Mouse (Mus musculus) spleen, postnatal 14 days (tissue): ENCODE data around the gene Gtf2a2.
"Not testable (repeated sequence)": the region's sequence is repeated elsewhere in the genome, so short reads cannot be mapped to it uniquely, and the experiment has no call there.

ENCODE experiments used
- DNase-seq, 2 experiments: peaks; one replicate each; pipeline ENCODE4 v3.0.0; 2021 to 2022; ENCODE audit warnings: low spot score in 2 of 2

The Gtf2a2 gene

DNA sequence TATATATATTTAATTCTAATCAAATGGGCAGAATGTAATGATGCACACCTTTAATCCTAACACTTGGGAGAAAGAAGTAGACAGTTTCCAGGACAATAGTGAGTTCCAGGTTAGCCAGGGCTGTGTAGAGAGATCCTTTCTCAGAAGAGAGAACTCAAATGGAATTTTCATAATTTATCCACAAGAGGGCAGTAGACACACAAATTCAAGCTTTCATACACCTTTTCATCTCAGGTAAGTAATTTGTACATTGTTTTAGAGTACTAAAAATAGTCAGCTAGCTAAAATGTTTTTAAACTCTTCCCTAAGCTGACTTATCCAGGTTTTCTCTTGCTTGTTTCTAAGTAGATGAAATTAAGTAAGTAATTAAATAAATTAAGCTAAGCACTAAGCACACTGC lies 6.5 kb downstream of the Gtf2a2 start:
- no peak for DNase-seq

DNA sequence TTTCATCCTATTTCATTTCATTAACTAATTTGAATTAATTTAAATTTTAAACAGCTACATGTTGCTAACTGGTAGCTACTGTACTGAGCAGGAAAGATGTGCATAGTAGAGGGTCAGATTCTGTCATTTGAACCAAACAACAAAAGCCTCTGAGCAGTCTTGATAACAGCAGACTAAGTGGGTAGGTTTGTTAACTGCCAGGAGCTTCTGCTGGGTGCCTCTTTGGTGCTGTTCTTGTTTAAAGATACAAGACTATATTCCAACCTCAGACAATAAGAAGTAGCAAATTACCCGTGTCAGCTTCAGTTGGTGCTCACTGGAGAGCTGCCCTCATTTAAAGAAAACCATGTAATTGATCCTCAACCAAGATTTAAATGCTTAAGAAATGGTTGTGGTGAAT lies 9.3 kb downstream of the Gtf2a2 start:
- DNase-seq: no peak

DNA sequence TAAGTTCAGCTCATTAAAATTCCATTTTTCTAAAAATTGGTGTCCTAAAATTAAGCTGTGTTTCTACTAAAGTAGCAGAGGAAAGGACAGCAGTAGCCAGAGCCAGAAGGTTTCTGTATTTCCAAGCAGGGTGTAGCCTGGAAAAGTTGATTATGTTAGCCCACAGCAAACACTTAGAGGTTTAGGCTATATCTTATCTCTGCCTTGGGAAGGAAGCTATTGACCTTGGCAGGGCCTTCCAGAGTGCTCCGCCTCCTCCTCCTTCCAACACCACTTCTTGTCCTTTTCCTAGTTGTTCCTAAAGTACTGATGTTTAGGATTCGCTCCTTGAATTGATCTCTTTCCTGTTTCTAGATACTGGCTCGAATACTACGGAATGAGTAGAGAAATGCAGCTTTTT lies 9.7 kb downstream of the Gtf2a2 start:
- no peak for DNase-seq

DNA sequence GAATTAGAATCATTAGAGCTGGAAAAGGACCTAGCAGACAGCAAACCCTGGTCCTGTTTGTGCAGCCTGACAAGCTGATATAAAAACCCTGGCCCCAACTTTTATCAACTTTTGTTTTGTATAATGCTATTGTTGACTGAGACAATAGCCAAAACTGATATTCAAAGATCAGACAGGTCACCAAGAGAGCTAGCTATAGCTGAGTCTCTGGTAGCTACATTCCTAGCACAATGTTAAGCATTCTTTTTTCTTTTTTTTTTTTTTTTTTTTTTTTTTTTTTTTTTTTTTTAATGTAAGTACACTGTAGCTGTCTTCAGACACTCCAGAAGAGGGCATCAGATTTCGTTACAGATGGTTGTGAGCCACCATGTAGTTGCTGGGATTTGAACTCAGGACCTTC lies 11.3 kb downstream of the Gtf2a2 start:
- DNase-seq: not testable (repeated sequence)

DNA sequence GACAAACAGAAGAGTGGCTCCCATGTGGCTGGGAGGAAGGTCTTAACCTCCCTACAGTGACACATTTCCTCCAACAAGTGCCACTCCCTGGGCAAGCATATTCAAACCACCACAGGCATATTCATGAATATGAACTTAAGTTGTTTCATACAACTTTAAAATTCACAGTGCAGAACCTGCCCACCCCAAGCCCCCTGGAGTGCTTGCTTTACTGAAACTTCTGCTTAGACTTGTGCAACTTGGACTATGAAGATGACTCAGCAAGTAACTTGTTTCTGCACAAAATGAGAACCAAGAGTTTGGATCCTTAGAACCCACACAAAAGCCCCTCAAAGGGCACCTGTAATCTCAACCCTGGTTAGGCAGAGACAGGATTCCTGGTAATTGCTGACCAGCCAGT lies 12.3 kb downstream of the Gtf2a2 start:
- no peak for DNase-seq

DNA sequence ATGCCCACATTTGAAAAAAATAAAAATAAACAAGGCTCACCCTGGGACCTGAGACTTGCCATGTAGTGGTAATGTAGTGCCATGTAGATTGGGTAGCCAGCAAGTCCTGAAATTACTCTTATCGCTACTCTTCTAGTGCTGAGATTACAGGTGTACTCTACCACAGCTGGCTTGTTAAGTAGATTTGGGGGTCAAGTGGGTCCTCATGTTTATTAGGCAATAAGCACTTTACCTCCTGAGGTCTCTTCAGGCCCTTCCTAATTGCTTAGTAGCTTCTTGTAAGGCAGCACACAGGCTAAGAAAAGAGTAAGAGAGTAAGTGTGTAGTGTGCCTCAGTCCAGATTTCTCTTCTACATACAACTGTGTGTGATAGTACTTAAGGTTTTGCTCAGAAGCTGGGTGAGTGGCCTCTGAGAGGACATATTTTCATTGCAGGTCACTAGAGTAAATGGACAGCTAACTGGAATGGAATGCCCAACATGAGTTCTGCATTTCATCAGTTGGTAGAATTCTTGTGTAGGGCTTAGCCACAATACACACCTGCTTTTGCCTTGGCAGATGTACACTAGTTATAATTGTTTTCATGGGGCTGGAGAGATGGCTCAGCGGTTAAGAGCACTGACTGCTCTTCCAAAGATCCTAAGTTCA lies 13.1 kb downstream of the Gtf2a2 start:
- no peak for DNase-seq

DNA sequence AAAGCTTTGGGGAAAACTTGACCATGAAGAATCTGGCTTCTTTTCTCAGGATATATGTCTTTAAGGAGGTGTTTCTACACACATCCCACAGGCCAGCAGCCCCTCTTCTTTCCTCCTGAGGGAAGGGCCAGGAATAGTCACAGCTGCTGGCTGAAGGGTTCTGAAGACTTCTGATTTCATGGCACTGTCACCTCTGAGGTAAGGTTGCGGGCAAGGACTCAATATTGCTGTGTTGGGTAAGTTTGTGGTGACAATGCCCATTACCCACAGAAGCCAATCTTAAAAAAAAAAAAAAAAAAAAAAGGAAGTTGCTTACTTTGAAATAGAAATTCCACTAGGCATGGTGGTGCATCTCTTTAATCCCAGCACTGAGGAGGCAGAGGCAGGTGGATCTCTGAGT lies 19.8 kb downstream of the Gtf2a2 start:
- no peak for DNase-seq

DNA sequence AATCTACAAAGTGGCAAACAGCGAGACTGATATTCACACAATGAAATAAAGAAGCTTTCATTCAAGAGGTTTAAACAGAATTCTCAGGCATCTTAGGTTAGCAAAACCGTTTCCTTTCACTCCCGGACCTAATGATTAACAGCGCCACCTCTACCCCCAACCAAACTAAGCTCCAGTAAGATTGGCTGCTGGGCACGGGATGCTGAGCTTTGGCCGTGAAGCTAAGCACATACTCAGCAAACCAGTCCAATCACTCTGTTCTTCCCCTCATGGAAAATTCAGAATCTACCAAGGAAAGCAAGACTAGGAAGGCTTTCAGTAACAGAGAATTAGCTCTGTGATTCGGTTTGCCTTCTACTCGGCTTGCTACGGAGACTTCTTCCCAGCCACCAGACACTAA lies 20.7 kb downstream of the Gtf2a2 start:
- DNase-seq: no peak

DNA sequence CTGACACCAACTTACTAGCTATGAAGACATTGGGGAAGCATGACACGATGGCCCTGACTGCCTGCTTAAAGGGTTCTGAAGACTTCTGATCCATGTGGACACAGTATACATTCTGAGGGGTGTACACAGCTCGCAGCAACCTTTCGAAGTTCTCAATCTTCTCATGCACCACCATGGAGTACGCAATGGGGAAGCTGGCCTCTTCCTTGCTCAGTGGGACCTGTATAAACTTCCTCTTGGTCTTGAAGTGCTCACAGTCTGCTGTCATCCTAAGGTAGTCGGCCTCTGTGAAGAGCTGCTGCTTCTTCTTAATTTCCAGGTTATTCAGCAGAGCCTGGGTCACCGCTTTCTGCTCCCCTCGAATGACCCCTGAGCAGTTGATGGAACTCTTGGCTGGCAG lies 22.4 kb downstream of the Gtf2a2 start:
- DNase-seq: no peak

DNA sequence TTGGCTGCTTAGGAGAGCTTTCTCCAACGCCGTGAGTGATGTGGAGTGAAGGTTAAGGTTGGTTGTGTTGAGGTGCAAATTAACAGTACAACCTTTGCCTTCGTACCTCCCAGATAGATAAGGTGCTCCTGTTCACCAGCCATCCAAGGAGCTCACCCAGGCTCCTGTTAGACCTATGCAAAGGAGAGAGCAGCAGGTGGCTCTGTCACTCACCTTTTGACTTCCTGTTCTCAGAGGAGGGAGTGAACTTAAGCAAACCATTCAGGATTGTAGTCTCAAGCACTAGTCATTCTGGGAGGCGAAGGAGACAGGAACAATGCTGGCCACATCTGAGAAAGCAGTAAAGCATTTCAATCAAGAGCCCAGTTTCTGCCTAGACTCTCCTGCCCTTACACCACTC lies 24.3 kb downstream of the Gtf2a2 start:
- DNase-seq: no peak

DNA sequence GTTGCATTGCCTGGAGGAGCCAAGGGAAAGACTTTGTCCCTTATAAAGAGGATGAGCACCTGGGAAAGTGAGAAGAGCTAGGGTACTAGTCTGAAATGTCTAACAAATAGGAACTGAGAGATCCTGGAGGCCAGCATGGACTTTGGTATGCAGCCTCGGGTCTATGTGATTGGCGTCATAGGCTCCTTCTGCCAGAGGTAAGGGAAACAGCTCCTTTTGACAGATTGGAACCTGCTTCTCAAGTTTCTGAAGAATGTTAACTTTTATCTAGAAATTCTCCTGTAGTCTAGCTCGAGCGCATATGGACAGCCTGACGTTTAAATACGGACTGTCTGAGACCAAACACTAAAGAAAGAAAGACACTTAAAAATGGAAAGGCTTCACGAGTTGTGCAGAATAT lies 25.6 kb downstream of the Gtf2a2 start, which contains the start of gene Gcnt3:
Gene Gcnt3 (minus strand): TSS at position 101 of the 400 bp plus-strand sequence.
- DNase-seq: no peak

DNA sequence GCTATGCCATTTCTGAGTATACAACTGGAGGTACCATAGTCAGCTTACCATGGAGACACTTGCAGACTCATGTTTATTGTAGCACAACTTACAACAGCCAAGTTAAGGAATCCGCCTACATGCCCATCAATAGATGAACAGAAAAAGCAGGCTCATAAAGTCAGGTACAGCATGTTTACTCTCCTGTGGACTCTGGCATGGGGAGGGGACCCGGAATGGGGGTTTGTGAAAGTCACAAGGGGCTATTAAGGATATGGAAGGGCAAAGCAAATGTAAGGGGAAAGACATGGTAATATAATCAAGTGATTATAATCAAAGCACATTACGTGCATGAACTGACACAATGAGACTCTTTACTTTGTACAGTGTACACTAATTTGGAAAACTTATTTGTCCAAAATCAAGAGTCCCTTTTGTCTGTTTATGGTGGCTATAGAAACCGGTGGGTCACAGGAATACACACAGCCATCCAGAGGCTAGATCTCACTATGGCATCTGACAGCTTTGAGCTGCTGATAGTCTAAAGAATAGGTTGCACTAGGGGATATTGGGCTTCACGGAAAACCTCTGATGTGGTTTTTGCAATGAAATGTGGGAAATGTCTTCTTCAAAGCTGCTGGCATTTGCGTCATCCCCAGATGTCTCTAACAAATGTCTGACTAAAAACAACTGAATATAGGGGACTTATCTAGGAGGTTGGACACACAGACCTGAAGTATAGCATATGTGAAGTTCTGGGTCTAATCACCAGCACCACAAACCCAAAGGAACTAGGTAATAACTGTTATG lies 27.4 kb downstream of the Gtf2a2 start:
- no peak for DNase-seq

DNA sequence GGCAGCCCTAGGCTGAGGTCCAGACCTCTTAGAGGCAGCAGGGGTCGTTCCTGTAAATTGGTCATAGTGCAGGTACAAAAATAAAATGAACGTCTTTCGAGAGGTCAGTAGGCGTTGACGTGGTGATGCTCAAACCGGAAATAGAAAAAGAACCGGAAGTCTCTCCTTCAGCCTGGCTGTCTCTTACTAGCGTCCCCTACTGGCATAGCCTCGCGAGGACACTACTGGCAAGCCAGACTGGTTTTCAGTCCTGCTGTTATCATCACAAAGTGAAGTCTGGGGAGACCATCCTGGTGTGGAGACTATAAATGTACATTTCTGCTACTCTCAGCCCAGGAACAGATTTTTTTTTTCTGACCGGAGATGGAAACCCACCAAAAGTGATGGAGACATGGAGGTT lies 28.2 kb downstream of the Gtf2a2 start:
- DNase-seq: no peak

DNA sequence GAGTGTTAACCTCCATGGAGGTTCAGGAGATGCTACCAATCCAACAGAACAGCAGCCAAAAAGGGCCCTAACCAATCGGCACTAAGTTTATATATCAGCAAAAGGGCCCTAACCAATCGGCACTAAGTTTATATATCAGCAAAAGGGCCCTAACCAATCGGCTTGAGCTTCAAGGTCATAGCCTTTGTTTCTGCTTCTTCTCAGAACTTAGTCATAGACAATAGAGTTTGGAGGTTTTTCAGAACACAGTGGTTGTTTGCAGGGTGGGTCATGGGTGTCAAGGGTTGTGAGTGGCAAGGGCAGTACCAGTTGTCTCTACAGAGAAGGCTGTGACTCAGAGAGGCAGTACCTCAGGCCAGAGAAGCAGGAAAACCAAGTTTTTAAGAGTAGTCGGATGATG lies 29.8 kb downstream of the Gtf2a2 start:
- no peak for DNase-seq

DNA sequence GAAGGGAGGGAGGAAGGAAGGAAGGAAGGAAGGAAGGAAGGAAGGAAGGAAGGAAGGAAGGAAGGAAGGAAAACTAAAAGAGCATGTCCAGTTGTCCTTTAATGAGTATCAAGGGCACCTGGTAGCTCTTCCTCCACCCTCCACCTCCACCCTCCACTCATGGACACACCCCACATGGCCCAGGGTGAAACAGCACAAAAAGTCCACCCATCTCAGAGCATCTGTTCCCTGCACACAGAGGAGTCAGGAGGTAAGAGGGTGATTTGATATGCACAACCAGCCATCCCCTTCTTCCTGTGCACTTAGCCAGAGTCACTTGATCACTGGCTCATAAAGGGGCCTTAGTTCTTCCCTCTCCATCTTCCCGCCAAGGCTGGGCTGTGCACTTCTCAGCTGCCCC lies 30.6 kb downstream of the Gtf2a2 start:
- no peak for DNase-seq

DNA sequence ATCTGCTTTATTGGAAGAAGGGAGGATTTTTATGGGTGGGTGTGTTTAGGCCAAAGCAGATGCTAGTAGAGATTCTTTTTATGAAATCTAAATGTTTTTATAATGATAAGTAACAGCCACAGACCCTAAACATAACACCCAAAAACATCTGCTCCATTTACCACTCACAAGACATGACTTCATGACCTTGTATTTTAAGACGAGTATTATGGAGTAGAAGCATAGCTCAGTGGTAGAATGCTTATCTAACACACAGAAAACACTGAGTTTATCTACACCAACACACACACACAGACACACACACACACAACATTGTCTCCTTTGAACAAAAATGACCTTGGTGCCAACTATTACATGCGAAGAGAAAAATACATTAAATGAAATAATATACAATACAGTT lies 32.5 kb downstream of the Gtf2a2 start:
- DNase-seq: no peak

DNA sequence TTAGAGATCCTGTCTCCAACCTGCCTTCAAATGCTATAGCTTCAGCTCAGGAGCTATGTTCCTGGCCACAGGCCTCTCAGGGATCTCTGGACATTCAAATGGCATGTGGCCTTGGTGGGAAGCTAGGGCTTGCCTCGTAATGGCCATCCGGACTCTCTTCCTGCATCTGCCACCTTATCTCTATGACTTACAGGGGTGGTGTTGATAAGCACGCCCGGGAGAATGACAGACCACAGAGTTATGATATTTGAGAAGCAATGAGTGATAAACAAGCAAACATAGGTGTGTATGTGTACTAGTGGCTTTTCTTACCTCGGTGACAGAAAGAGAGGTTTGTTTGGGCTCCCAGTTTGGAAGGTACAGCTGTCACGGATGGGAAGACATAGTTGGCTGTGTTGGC lies 33.9 kb downstream of the Gtf2a2 start:
- no peak for DNase-seq

DNA sequence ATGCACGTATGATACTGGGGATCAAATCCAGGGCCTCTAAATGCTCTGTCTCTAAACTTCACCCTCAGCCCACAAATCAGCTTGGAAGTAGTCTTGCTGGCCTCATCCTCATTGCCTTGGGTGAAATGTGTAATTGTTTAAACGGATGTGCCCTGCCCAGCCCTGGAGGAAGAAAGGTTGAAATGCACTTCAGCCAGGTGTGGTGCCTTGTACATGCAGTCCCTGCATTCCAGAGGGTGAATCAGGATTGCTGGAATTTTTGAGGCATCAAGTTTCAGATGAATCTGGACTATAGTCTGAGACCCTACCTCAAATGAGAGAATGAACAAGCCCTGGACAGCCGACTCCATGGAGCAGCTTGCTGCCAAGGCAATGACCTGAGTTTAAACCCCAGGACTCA lies 35.5 kb downstream of the Gtf2a2 start:
- no peak for DNase-seq

DNA sequence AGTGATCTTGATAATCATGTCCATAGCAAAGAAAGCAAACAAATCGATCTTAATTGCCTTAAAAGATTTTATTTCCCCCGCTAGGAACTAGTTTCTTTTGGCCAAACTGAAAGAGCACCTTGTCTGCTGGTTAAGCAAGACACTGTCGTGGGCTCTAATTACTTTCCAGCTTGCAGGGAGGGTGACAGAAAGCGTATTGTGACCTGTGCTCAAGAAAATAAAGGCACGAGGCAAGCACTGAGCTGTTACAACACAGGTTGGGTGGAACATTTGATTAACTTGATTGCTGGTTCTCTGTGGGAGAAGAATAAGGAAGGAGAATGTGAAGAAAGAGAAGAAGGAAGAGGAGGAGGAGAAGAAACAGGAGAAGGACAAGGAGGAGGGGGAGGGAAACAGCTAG lies 35.9 kb downstream of the Gtf2a2 start:
- no peak for DNase-seq

DNA sequence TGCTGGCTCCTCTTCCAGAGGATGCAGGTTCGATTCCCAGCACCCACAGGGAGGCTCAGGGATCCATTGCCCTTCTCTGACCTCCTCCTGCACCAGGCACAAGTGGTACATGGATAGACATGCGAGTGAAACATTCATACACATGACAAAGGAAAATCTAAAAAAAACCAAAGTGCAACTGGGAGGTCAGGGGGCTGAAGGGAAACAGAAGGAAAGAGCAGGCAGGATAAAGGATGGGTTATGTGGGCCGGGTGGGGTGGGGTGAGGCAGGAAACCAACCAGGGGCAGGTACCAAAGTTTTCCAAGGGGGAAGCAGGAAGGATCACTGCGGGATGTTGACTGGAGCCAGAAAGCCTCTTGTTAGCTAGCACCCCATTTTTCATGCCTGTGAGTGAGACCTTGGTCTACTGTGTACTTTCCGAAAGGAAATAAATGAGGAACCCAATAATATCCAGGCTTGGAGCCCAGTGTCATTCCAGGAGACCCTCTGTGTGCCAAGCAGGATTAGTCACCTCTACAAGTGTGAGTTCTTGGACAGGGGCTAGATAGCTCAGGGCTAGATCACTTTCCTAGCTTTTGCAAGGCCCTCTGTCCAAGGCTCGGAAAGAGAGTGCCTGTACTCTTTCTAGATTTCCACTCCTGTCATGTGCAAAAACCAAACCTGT lies 36.5 kb downstream of the Gtf2a2 start:
- DNase-seq: no peak

DNA sequence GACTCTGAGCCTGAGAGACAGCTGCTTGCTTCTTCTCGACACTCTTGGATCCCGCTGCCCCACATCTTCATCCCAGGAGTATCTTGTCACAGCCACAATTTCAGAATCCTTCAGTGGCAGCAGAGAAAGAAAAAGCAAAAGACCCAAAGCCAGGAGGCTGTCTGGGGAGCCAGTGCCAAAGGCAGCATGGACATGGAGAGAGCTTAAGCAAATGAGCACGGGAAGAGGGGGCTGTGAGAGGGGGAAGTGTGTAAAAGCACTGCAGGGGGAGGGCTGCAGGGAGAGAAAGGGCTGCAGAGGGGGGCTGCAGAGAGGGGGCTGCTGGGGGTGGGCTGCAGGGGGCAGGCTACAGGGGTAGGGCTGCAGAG lies 37.0 kb downstream of the Gtf2a2 start:
- no peak for DNase-seq

DNA sequence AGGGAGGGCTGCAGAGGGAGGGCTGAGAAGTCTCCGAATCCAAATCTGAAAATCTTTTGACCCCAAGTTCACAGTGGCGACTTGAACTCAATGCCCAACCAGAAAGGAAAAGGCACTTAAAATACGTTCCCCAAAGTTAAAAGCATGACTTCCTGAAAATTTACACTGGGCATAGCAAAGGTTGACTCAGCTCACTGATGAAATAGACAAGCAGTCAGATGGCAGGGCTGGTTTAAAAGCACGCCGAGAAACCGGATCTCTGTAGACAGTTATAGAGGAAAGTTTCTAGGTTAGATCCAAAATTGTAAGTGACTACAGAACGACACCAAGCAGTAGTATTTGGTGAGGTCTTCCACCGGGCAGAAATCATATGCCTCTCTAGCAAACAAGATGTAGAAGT lies 37.5 kb downstream of the Gtf2a2 start:
- no peak for DNase-seq

DNA sequence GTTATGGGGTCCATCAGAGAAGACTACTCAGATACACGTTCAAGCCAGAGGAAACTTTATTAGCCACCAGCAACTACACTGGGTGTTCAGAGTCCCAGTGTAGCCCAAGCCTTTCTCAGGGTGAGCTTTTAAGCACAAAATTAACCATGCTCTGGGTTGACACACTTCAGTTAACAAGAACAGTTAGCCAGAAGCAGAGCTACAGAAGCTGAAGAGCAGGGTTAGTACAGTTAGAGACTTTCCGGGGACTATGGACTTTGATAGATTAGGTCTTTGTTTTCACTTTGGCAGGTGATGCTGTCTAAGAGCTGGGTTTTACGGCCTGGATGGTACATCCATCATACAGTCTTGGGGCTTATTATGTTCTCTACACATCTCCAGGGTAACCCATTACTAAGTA lies 40.4 kb downstream of the Gtf2a2 start:
- no peak for DNase-seq
